Mouse (Mus musculus) adipocyte (in vitro differentiated cells): Measurements from ENCODE around the gene Gm17019.
"Not testable (repeated sequence)": the region's sequence is repeated elsewhere in the genome, so short reads cannot be mapped to it uniquely, and the experiment has no call there.

Experiments
- DNase-seq: peaks from one replicate; pipeline ENCODE4 v3.0.0-alpha.2; 2016; ENCODE audit warnings: low spot score

Gm17019 gene

GRCm38 (mm10) chr5:14996670-14997249 is 36.0 kb downstream of the Gm17019 start:
- not testable (repeated sequence) for DNase-seq

GRCm38 (mm10) chr5:14994124-14994523 is 38.7 kb downstream of the Gm17019 start:
- DNase-seq, result not testable (repeated sequence)

DNA sequence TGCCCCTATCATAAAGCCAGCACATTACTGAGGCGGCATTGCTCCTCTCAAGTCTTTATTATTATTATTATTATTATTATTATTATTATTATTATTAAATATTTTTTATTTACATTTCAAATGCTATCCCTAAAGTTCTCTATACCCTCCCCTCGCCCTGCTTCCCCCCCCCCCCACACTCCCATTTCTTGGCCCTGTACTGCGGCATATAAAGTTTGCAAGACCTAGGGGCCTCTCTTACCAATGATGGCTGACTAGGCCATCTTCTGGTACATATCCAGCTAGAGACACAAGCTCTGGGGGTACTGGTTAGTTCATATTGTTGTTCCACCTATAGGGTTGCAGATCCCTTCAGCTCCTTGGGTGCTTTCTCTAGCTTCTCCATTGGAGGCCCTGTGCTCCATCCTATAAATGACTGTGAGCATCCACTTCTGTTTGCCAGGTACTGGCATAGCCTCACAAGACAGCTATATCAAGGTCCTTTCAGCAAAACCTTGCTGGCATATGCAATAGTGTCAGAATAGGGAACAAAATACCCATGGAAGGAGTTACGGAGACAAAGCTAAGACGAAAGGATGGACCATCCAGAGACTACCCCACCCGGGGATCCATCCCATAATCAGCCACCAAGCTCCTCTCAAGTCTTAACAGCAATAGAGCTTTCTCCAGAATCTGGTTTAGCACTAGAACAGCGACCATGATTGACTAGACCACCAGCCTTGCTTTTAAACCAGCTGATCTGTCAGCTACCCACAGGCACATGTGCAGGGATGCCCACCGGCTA is 42.2 kb downstream of the Gm17019 start:
- DNase-seq, result not testable (repeated sequence)

GRCm38 (mm10) chr5:14986649-14987387 is 46.0 kb downstream of the Gm17019 start:
- not testable (repeated sequence) for DNase-seq
